Mouse (Mus musculus): ENCODE results near the gene Lmtk3.
A peak's percentile ranks its signal among the peaks of the same experiment; 100 is the strongest.

DNA sequence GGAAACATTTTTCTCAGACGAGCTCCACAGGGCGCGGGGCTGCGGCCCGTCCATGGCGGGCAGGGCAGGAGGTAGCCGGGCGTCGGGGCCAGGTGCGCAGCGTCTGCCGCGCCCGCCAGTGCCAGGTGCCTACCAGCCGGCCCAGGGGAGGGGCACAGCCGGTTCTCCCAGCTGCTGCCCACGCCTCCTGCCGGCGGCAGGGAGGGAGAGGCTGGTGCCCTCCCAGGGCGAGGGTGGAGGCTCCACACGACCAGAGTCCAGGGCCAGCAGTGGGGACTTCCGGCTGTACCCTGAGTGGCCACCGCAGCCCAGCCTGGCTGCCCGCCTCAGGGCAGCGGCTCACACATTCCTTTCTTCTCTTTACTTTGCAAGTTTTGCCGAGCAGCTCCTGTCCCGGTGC is 24.1 kb upstream of the Lmtk3 start:
- TF ChIP-seq CTCF (IDR thresholded peaks at IDR 0.05; ENCODE audit: low read depth): peak; percentile 61
- no peak for TF ChIP-seq EP300 (optimal IDR thresholded peaks at IDR 0.05)

All from stomach, postnatal 0 days (tissue).